Mouse (Mus musculus): ENCODE measurements at regions not wholly inside any gene's neighbourhood (a gene's known extent, or its start where the extent isn't known, plus 50 kb on each side); places are given as distances from the start of the nearest gene placed in this dataset.
"Not testable (repeated sequence)": the region's sequence is repeated elsewhere in the genome, so short reads cannot be mapped to it uniquely, and the experiment has no call there.

- no peak for DNase-seq (ENCODE audit: low read depth, low spot score)
Measured at GRCm38 (mm10) chr1:166900028-166900427, 101.2 kb upstream of the Fam78b start.

- DNase-seq (ENCODE audit: low read depth, low spot score), result no peak
Measured at GRCm38 (mm10) chr1:166900441-166901161, 100.6 kb upstream of the Fam78b start.

- no peak for DNase-seq (ENCODE audit: low read depth, low spot score)
Measured at GRCm38 (mm10) chr1:166901574-166901973, 99.6 kb upstream of the Fam78b start.

GRCm38 (mm10) chr1:166903417-166903816 is 97.8 kb upstream of the Fam78b start:
- DNase-seq (ENCODE audit: low read depth, low spot score), result peak; percentile 47

- peak; percentile 32 for DNase-seq (ENCODE audit: low read depth, low spot score)
Measured at GRCm38 (mm10) chr1:166908231-166908805, 92.9 kb upstream of the Fam78b start.

- not testable (repeated sequence) for DNase-seq (ENCODE audit: low read depth, low spot score)
Measured at GRCm38 (mm10) chr1:166912195-166912594, 89.0 kb upstream of the Fam78b start.

GRCm38 (mm10) chr1:166922911-166923712 is 78.1 kb upstream of the Fam78b start:
- DNase-seq (ENCODE audit: low read depth, low spot score), result no peak

GRCm38 (mm10) chr1:166923713-166923975 is 77.6 kb upstream of the Fam78b start:
- no peak for DNase-seq (ENCODE audit: low read depth, low spot score)

DNA sequence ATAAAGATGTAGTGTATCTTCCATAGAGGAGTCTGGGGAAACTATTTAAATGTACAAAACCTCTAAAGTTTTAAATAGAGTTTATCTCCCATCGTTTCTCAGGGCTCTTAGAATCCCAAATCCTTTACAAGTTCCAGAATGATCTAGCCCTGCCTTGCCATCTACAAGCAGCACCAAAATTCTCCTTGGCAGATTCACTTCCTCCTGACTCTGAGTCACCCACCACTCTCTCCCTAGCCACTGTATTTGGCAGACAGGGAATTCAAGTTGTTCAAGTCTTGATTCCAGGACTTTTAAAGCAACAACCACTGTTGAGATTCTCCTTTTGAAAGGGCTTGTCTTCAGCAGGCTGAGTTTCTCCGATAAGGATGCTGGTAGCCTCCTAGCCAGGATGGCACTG is 77.1 kb upstream of the Fam78b start:
- peak; percentile 61 for DNase-seq (ENCODE audit: low read depth, low spot score)

GRCm38 (mm10) chr1:166926078-166926477 is 75.1 kb upstream of the Fam78b start:
- DNase-seq (ENCODE audit: low read depth, low spot score), result no peak

DNA sequence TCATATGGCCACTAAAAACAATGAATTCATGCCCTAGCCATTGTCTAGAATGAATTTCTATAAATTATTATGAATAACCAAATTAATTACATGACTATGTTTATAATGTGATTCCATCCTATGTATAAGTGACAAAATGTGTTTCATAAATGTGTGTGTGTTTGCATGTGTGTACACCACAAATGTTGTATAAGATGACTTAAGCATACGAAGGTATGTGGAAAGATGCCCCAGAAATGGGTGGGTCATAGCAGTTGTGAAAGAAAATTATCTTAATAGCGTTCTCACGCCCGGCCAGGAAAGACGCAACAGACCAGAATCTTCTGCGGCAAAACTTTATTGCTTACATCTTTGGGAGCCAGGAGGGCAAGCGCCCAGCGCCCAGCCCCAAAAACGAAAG is 61.5 kb upstream of the Fam78b start:
- not testable (repeated sequence) for DNase-seq (ENCODE audit: low read depth, low spot score)

DNA sequence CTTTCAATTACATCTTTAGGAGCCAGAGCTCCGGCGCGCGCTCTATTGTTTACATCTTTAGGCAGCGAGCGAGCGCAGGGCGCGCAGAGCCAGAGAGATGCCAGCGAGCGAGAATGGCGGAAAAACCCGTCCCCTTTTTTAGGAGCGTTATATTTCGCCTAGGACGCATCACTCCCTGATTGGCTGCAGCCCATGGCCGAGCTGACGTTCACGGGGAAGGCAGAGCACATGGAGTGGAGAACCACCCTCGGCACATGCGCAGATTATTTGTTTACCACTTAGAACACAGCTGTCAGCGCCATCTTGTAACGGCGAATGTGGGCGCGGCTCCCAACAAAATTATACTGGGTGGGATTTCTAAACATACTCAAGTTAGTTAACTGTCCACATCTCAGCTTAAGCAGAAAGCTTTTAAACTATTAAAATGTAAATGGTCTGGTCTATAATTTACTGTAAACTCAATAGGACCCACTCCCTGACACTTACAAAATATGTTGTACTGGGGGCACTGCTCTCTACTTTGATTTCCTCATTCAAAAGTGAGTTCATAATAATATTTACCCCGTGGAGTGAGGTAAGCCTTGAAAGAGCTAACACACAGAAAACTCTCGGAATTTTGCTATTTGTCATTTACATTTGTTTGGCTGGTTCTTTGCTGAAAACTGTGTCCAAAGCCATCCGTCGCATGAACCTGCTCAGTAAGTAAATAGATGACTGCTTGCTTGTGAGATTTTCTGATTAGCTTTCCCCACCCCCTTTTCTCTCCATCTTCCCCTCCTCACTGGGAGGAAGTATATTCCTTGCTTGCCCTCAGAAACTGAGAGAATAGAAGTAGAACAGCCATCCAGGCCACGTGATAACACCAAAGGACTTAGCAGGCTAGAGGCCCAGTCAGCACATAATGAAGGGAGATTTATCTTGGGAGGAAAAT is 60.8 kb upstream of the Fam78b start:
- DNase-seq (ENCODE audit: low read depth, low spot score), result peak; percentile 72

DNA sequence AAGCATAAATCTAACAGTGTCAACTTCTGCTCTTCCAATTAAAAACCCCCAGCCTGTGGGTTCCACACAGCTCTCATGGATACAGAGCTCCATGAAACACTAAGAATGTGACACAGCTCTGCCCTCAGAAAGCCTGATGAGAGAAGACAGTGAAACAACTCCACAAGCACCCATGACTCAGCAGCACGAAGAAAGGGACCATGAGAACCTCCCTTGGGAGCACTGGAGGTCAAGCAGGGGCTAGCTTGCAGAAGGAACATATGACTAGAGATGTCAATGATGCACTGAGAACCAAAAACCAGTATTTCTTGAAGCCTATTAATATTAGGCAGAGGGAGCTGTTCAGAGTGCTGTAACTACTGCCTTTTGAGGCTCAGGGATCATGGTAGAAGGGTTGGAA is 59.0 kb upstream of the Fam78b start:
- no peak for DNase-seq (ENCODE audit: low read depth, low spot score)

GRCm38 (mm10) chr1:166944540-166944939 is 56.7 kb upstream of the Fam78b start:
- no peak for DNase-seq (ENCODE audit: low read depth, low spot score)

DNA sequence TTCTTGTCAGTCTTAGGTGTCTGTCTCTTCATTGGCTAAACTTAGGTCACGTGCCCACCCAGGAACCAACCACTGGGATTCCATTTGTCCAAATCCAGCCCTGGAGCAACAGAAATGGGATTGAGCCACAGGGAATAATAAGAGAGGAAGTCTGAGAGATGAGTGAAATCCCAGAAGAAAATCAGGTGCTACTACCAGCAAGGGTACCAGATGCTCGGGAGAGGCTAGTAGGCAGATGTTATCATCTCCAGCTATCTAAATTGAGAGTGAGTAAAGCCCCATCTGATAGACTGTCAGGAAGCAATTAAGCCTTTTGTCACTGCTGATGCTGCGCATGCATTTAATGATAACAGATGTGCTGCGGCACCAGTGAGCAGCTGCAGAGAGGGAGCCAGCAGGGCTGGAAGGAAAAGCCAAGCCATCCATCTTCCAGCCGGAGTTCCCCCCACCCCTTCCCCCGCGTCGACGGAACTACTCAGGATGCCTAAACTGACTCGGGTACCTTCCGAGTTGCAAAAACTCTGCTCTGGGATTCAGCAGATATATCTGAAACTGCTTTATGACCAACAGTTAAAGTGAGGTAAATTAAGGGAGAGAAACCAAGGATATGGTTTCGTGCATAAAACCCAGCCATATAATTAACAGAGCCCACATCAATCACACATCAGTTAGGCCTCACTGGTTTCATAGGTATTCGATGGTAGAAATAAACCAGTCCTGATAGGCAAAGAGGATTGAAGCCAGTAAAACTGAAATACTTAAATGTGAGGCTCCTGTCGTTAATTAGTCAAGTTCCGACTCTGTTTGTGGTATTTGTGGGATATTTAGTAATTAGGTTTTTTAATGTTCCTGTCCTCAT is 53.1 kb upstream of the Fam78b start:
- peak; percentile 35 for DNase-seq (ENCODE audit: low read depth, low spot score)

All from brain, adult 2 months (tissue).